Mouse (Mus musculus) retina, postnatal 7 days (tissue): ENCODE results near the gene Usp5.
"Not testable (repeated sequence)": the region's sequence is repeated elsewhere in the genome, so short reads cannot be mapped to it uniquely, and the experiment has no call there.

Source experiments
- DNase-seq: peaks from one replicate; pipeline ENCODE4 v3.0.0-alpha.2; 2012; ENCODE audit warnings: low read depth, low spot score

The Usp5 gene

GRCm38 (mm10) chr6:124840241-124841167 is 11.2 kb upstream of the Usp5 start, which contains the start of gene Gnb3:
Gnb3 (minus strand) TSS chr6:124840275.
- DNase-seq = peak; percentile 94

DNA sequence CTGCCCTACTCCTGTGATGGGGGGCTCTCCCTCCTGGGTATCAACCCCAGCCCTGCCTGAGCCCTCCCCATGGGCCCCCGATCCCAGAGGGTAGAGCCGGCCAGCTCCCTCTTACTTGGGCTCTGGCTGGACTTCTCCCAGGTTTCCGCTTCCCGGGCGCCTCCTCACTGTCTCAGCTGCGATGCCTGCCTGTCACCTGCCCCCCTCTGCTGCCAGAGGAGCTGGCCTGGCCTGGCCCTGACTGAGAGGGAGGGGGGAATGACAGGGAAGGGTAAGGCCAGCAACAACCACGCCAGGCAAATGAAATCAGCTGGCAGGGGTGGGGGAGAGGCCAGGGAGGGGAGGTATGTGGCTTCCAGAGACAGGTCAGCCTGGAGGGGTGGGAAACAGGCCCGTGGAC is 10.5 kb upstream of the Usp5 start:
- DNase-seq = no peak

GRCm38 (mm10) chr6:124836411-124836810 is 7.1 kb upstream of the Usp5 start:
- DNase-seq = no peak

DNA sequence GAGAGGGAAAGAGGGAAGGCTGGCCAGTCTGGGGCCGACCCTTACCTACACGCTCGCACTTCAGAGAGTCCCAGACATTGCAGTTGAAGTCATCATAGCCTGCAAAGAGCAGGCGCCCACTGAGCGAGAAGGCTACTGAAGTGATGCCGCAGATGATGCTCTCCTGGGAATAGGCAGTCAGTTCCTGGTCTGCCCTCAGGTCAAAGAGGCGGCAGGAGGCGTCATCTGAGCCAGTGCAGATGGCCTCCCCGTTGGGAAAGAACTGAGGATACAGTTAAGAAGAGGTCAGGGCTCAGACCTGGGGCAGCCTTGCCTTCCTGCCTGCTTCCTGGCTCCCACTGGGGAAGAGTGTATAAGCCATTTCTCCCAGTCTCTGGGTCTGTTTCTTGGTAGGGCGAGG is 6.2 kb upstream of the Usp5 start:
- DNase-seq = no peak

DNA sequence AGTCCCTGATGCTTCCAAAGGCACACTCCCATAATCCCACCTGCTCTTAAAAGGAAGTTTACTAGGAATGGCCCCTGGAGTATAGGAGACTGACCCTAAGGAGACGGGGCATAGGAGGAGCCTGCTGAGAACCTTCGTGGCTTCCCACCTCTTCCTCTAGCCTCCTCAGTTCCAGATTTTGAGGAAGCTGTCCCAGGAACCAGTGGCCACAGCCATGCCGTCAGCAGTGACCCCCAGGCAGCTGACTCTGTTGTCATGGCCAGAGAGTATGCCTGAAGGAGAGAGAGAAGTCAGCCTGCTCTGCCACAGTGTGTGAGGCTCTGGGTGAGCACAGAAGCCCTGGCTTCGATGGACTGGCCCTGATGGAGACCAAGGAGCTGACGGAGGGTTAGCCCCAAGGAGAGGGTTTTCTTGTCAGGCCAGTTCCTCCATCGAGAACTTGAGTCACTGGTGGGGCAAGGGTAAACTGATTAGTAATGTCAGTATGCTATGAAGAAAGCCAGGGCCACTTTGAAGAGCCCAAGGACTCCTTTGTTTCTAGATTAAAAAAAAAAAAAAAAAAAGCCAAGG is 5.3 kb upstream of the Usp5 start:
- no peak for DNase-seq

DNA sequence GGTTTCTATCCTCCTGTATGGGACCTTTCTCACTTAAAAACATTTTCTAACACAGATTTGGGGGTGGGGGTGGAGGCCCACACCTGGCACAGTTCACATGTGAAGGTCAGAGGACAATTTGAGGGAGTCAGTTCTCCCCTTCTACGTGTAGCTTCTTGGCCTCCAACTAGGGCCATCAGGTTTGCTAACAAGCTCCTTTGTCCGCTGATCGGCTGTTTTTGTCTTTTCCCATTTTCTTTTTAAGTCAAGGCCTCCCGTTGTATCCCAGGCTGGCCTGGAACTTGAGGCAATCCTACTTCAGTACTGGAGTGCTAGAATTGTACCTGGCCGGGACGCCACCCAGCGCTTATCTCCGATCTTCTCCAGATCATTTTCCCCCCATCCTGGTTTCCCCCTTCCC is 2.4 kb upstream of the Usp5 start:
- DNase-seq = no peak

- not testable (repeated sequence) for DNase-seq
Observed at GRCm38 (mm10) chr6:124831199-124831598, 1.9 kb upstream of the Usp5 start.

DNA sequence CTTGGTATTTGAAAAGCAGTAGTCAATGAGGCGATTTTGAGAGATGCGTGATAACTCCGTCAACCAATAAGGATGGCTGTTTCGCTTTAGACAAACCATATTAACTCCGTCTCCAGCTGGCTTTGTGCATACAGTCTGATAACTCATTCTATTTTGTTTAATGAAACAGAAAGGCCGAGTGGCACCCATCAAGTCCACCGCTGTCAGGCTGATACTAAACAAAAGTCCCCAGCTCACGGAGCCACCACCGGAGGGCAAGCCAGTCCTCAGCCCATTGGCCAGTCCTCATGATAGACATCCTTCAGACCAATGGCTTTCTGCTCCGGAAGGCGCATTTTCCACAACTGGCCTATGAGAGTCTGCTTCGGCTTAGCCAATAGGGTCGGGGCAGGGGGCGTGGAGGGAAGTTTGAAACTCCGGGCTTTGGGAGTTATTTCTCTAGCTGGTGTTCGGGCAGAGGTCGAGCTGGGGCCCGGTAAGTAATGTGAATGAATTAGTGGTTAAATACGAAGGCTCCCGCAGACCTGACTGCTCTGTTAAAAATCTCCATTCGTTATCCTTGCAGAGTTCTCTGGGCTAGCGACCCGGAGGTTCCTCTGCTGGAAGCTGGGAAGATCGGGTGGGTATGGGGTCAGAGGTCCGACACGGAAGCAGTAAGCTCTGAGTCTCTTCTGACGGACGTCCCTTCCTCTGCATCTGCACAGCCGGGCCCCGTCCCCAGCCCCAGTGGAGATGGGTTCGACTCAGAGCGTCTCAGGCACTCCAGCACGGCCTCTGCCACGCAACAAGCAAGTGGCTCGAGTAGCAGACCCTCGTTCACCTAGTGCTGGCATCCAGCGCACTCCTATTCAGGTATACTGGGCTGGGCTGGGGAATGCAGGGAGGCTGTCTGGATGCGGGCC is 766 bp upstream of the Usp5 start:
- DNase-seq = peak; percentile 87

DNA sequence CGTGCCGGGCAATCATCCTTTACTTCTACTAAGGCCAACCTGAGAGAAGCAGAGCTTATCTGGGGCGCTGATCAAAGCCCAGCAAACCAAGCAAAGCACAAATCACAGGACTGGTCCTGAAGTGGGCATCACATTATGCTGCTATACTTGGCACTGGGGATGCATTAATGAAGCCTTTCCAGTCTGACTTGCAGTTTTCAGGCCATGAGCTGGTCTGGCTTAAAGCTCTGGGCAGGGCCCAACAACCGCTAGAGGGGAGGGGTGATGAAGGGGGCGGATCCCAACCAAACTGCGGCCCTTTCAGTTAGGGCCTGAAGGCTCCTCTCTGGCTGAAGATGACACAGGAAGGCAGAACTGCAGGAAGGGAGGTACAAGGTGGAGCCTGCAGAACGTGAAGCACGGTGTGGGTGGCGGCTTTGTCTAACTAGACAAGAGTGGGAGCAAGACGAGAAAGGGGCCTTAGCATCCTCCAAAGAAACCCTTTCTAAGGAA is 1.1 kb downstream of the Usp5 start:
- no peak for DNase-seq

DNA sequence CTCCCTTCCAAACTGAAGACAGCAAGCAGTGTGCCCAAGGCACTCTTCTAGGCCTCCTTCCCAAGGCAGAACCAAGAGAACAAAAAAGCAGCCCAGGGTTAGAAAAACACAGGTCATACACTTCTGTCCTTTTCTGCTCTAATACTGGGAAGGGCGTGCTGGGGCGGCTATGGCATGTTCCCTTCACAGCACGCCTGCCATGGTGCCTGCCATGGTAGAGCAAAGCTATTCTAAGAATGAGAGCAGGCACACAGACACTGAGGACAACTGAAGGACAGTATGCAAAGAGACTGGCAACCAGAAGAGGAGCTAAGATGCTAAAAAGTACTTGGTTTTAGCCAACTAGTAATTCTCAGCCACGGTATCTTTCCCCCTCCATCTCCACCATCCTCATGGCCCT is 7.2 kb downstream of the Usp5 start:
- DNase-seq = no peak

DNA sequence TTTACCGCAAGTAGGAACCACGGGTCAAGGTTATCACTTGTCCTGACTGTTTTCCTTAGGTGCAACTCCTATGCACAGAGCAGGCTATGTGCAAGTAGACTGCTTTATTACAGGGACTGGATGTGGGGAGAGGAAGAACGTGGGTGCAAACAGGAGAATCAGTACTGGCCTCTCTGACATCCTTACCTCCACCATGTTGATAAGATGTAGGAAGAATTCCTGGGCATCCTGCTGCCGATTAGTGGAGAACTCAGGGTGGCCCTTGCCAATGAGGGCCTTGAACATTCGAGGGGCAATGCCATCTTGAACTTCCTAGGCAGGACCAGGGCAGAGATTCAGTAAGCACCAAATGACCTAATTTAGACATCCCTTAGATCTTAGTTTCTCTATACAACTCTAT is 8.4 kb downstream of the Usp5 start:
- DNase-seq = no peak

DNA sequence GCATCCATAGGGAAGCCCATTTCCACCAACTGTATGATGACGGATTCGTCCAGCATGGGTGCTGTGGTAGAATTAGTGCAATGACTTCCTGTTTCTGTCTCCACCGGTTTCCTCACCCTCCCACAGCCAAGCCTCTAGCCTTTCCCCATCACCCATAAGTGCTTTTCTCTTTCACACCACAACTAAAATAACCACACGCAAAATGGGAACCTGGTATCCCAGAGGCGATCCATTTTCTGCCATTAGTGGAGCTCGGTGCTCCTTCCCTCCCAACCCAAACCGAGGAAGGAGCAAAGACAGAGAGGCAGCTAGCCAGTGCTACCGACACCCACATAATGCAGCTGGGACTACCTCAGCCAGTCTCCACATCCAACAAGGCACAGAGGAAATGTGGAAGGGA is 11.3 kb downstream of the Usp5 start:
- no peak for DNase-seq

DNA sequence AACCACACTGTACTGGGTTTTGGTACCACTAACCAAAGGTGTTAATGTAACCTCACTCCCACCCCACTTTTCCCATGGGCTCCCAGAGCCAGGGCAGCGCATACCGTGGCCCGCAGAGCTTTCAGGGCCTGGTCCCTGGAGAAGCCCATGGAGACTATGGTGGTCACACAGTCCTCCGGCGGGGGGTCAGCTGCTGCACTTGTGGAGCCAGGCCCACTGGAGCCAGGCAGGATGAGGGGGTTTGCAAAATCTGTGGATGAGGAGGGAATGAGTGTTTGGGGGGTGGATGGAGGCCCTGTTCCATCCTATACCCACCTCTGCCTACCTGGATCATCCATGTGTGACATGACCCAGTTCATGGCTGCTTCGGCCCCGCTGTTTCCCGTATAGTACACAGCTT is 11.7 kb downstream of the Usp5 start:
- DNase-seq = no peak

DNA sequence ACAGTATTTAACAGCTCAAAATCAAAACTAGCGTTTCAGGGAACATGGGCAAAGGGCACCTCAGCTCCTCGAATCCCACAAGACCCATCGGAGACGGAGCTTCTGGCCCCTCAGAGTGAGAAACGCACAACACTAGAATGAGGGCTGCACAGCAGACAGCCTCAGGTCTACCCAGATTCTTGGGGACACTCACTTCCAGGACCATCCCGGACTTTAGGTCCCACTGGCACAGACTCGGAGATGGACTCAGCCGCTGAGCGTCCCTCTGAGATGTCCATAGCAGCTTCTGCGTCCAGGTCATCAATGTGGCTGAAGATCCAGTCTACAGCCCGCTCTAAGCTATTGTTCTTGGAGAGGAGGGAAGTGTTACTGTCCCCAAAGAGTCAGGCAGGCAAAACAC is 12.2 kb downstream of the Usp5 start:
- DNase-seq = no peak

DNA sequence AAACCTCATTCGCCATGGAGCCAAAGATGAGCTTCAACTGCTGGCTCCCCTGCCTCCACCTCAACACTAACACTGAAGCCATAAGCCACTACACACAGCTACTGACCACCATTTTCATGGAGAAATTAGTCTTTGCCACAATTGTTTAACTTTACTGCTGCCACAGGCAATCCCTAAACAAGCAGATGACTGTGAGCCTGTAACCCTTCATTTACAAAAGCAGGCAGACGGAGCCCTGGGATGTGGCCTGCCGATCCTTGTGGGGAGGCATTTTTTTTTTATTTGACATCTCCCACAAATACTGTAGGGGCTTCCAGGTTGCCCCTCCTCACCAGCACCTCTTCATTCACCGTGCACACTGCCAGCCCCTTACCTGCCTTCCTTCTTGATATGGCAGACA is 12.7 kb downstream of the Usp5 start:
- no peak for DNase-seq

DNA sequence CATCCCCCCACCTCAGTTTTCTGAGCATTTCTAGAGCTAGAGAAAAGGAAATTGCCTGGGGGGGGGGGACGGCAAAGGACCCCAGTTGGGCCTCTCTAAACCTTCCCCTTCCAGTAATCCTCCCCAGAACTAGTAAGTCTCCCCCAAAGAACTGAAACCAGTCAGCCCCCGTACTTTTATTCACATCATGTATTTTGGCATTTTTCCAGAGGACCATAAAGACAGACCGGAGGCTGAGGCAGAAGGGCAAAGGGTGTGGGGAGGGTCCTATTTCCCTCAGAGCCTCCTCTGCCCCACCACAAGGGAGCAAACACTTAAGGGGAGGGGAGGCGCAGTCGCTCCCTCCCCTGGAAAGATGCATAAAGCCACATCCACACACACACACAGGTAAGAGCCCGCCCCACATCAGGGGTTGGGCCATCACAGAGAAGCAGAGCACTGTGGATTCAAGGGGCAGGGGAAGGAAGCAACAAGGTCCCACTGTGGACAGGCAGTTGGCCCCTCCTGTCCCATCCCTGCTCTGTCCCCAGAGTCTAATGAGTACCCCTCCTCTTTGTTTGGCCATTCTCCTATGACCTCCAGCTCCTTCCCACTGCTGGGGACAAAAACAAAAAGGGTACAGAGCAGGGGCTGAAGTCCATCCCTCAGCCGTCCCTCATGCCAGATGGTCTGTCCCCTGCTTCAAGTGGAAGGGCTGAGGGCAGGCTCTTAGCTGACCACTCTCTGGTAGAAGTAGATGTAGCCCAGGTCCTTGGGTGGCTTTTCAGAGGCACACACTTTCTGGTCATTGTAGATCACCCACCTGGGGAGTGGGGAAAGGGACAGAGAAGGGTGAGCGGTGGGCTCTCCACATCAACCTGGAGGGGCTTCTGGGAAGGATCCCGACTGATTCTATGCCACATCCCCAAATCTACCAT is 14.2 kb downstream of the Usp5 start:
- no peak for DNase-seq

DNA sequence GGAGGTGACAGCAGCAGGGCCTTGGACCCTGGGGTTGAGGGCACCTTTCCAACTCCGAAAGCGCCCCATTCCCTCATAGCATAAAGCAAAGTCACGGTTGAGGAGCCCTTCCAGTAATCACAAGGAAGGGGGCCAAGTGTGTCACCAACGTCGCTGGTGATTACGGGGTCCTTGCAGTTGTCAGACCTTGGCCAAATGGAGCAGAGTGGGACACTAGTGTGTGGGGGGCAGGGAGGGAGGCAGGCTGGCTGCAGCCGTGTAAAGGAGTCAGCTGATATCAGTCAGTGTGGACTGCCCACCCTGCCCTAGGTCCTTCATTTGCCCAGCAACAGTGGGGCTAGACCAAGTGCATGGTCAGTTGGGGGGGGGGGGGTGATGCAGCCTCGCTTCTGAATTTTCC is 14.8 kb downstream of the Usp5 start:
- no peak for DNase-seq

- DNase-seq = peak; percentile 84
Observed at GRCm38 (mm10) chr6:124813933-124814332, 15.4 kb downstream of the Usp5 start, which contains the start of gene Tpi1. Tpi1 (minus strand) TSS chr6:124814296.

DNA sequence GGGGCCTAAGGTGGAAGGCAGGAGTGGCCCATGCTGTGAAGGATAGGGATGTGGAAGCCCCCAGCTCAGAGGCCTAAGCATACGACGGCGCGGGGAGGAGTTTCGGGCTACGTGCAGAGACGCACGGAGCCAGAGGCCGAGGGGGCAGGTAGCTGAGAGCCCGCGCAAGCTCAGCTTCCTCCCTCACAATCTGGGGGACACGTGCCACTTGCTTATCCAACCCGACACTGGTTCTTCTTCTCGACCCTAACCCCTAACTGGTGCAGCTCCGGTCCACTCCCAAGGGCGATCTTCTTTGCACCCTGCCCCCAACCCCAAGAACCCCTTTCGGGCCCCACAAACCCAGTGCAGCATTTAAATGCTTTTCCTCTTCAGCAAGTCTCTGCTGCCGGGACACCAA is 15.8 kb downstream of the Usp5 start:
- peak; percentile 44 for DNase-seq

GRCm38 (mm10) chr6:124812848-124813247 is 16.4 kb downstream of the Usp5 start:
- no peak for DNase-seq
